Mouse (Mus musculus) heart, embryonic 14.5 days (tissue): Measurements from ENCODE around the gene Nectin2. TPM values are rescaled to one million over a fixed set of nuclear protein-coding genes. Genes with fewer than 3 reads are reported as not detected.

Experiments
- ATAC-seq: fragments of 200-750 bp; cut with Nextera tagmentation; 2 replicates; pipeline ENCODE4 v1.8.0; 2017; ENCODE audit warnings: low read depth, moderate TSS enrichment; ENCODE audit not compliant: insufficient number of reproducible peaks, insufficient read depth, low FRiP score
- H3K27ac ChIP-seq, 2 experiments: fragments of 200-500 bp in 1 of 2; fragments of 300-500 bp in 1 of 2; sonication (generic) in 1 of 2; replicated peaks in 1 of 2; 2 replicates each; pipeline ENCODE4 v1.5.1; 2012 to 2014; ENCODE audit warnings: low read depth in 2 of 2, low read length in 2 of 2, control low read depth in 1 of 2, mild to moderate bottlenecking in 1 of 2, mixed read lengths in 1 of 2; ENCODE audit not compliant: control insufficient read depth in 1 of 2, insufficient read depth in 1 of 2
- H3K27me3 ChIP-seq: fragments of 300-500 bp; sonication (generic); 2 replicates; pipeline ENCODE4 v1.6.1; 2014; ENCODE audit warnings: mild to moderate bottlenecking, low read length, control low read depth; ENCODE audit not compliant: control insufficient read depth, insufficient read depth
- H3K36me3 ChIP-seq: fragments of 300-500 bp; sonication (generic); 2 replicates; pipeline ENCODE4 v1.6.1; 2014; ENCODE audit warnings: mild to moderate bottlenecking, control low read depth, low read length, mixed read lengths; ENCODE audit not compliant: control insufficient read depth, insufficient read depth
- H3K4me1 ChIP-seq, 2 experiments: fragments of 200-500 bp in 1 of 2; fragments of 300-500 bp in 1 of 2; sonication (generic) in 1 of 2; 2 replicates each; pipeline ENCODE4 v1.6.1; 2012 to 2014; ENCODE audit warnings: low read length in 2 of 2, control low read depth in 1 of 2, mixed read lengths in 1 of 2; ENCODE audit not compliant: control insufficient read depth in 2 of 2, insufficient read depth in 2 of 2
- H3K4me2 ChIP-seq: fragments of 300-500 bp; sonication (generic); 2 replicates; pipeline ENCODE4 v1.6.1; 2014; ENCODE audit warnings: mild to moderate bottlenecking, low read length
- H3K4me3 ChIP-seq, 2 experiments: fragments of 200-500 bp in 1 of 2; fragments of 300-500 bp in 1 of 2; sonication (generic) in 1 of 2; 2 replicates each; pipeline ENCODE4 v1.5.1; 2012 to 2014; ENCODE audit warnings: low read length in 2 of 2, mild to moderate bottlenecking in 2 of 2, control low read depth in 1 of 2, low read depth in 1 of 2, moderate library complexity in 1 of 2; ENCODE audit not compliant: control insufficient read depth in 1 of 2, insufficient read depth in 1 of 2
- H3K9ac ChIP-seq: fragments of 300-500 bp; sonication (generic); 2 replicates; pipeline ENCODE4 v1.6.1; 2014; ENCODE audit warnings: mild to moderate bottlenecking, low read length
- H3K9me3 ChIP-seq: fragments of 300-500 bp; sonication (generic); 2 replicates; pipeline ENCODE4 v1.6.1; 2016; ENCODE audit warnings: low read length, control low read depth; ENCODE audit not compliant: control insufficient read depth
- WGBS: fragments of 180-500 bp; shearing (Covaris S2); extraction: QIAGEN DNeasy Blood & Tissue Kit; methylation state at CpG from one replicate; pipeline ENCODE4 v1.1.7; 2014; 5-methylcytosine and 5-hydroxymethylcytosine counted together
- polyA plus RNA-seq: library from polyadenylated mRNA; unstranded; fragments of >200 nt; fragmentation: Nextera tagmentation; extraction: Ambion mirVana; gene quantifications from 2 replicates; pipeline ENCODE4 v1.2.1, GENCODE M21; 2014

Nectin2 gene
- polyA plus RNA-seq, 1 experiment from 2014 or later = 68.4 TPM

DNA sequence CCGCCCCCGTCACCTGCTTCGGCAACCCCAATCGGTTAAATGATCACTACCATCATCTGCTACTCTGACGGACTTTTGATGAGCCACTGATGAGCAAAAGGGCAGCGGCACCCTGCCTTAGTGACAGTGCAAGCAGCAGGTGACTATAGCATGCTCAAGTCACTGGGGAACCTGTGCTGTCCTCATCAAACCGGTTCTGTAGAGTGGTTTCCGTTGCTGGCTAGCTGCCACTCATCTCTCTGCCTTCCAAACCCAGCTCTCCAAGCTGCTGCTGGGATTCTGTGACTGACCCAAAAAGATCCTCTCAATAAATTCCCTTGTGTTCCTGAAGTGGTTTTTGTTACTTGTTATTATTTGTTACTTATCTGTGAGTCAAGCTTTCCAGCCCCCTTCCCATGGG is 28.4 kb upstream of the Nectin2 start:
- H3K27ac ChIP-seq = no peak overlapping the region
- no peaks in the 10 kb centered on the region for H3K4me1 ChIP-seq
- H3K9me3 ChIP-seq = no peaks in the 10 kb centered on the region
- H3K9ac ChIP-seq = no peak overlapping the region
- H3K4me2 ChIP-seq = no peak overlapping the region
- H3K27me3 ChIP-seq = no peaks in the 10 kb centered on the region
- no peak for ATAC-seq
- H3K36me3 ChIP-seq = no peaks in the 10 kb centered on the region
- WGBS = 76% methylated on average over 8 of the region's 8 CpGs
- H3K4me3 ChIP-seq = no peak overlapping the region

DNA sequence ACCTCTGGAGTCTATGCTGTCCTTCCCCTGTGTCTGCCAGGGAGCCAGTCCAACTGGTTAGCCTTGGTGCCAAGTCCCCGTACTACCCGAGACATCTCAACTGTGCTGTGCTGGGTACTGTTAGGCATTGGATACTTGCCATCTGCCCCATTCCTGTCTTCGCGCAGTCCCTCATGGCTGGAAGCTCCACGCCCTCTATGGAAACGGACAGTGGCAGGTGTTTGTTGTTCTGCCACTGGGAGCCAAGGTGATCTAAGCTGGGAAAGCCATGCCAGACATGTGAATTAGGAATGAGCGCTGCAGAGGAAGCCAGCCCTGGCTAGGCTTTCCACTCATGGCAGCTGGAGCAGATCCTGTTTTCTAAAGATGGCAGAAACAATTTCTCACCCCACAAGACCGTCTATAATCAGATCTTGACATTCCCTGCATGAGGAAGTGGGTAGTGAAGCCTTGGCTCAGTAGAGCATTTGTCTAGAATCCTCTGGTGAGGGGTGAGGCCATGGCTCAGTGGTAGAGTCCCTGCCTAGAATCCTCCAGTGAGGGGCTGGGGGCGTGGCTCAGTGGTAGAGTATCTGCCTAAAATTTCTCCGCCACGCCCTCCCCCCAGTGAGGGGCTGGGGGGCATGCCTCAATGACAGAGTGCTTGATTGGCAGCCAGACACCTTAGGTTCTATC is 26.9 kb upstream of the Nectin2 start:
- 82% methylated on average over 11 of the region's 11 CpGs for WGBS
- H3K27ac ChIP-seq = no peak overlapping the region
- no peak overlapping the region for H3K4me3 ChIP-seq
- no peaks in the 10 kb centered on the region for H3K36me3 ChIP-seq
- no peaks in the 10 kb centered on the region for H3K27me3 ChIP-seq
- H3K4me1 ChIP-seq = no peaks in the 10 kb centered on the region
- no peaks in the 10 kb centered on the region for H3K9me3 ChIP-seq
- ATAC-seq = no peak
- H3K9ac ChIP-seq = no peak overlapping the region
- H3K4me2 ChIP-seq = no peak overlapping the region

- Histone ChIP-seq H3K4me3 (no peak overlapping the region), H3K9ac (no peak overlapping the region), H3K4me1 (peaks cover 17 to 30% of the 10 kb centered on the region in 2 experiments), H3K36me3 (peaks cover 12% of the 10 kb centered on the region), H3K4me2 (no peak overlapping the region), H3K9me3 (no peaks in the 10 kb centered on the region), H3K27ac (no peak overlapping the region), H3K27me3 (no peaks in the 10 kb centered on the region)
- no peak for ATAC-seq
- 59% methylated on average over 4 of the region's 4 CpGs for WGBS
These were observed 21.4 kb upstream of the Nectin2 start for GRCm38 (mm10) chr7:19771682-19772081.

GRCm38 (mm10) chr7:19770984-19771391 is 20.7 kb upstream of the Nectin2 start, which contains the start of gene Bcam:
Gene Bcam (minus strand): TSS chr7:19771016.
- ATAC-seq = no peak
- Histone ChIP-seq H3K27me3 (no peaks in the 10 kb centered on the region), H3K36me3 (peaks cover 19% of the 10 kb centered on the region), H3K4me3 (peak within 1 kb of the TSS; percentile 52 to 72), H3K27ac (peak within 1 kb of the TSS; percentile 58 to 69), H3K9me3 (no peaks in the 10 kb centered on the region), H3K4me2 (peak within 1 kb of the TSS; percentile 90), H3K9ac (peak within 1 kb of the TSS; percentile 79), H3K4me1 (peaks cover 17 to 30% of the 10 kb centered on the region in 2 experiments)
- WGBS = 3% methylated on average over 9 of the region's 9 CpGs

DNA sequence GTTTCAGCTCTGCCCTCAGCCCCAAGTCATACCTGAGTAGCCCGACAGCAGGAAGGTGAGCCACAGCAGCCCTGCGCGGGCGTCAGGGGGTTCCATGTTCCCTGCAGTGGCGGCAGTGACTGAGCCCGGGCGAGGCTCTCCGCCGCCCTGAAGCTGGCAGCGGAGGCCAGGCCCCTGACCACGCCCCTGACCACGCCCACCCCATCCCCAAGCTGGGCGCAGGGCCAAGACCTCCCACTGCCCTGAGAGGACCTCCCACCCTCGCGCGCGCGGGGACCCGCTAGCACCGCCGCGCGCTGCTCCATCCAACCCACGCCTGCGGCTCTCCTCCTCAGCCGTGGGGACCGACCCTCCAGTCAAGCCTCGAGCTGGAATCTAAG is 20.1 kb upstream of the Nectin2 start:
- Histone ChIP-seq H3K9ac (peak overlapping the region; percentile 79), H3K27me3 (no peaks in the 10 kb centered on the region), H3K27ac (peak overlapping the region; percentile 58 to 69), H3K36me3 (peaks cover 25% of the 10 kb centered on the region), H3K4me3 (peak overlapping the region; percentile 52 to 72), H3K4me1 (peaks cover 17 to 30% of the 10 kb centered on the region in 2 experiments), H3K4me2 (peak overlapping the region; percentile 90), H3K9me3 (no peaks in the 10 kb centered on the region)
- ATAC-seq = peak; percentile 78
- whole genome bisulfite sequencing = under 1% methylated on average over 28 of the region's 28 CpGs

- H3K4me3 ChIP-seq = peak overlapping the region; percentile 52 to 72
- no peaks in the 10 kb centered on the region for H3K27me3 ChIP-seq
- H3K36me3 ChIP-seq = peaks cover 32% of the 10 kb centered on the region
- peaks cover 17 to 30% of the 10 kb centered on the region in 2 experiments for H3K4me1 ChIP-seq
- 7% methylated on average over 16 of the region's 16 CpGs for WGBS
- H3K27ac ChIP-seq = peak overlapping the region; percentile 58 to 69
- H3K9me3 ChIP-seq = no peaks in the 10 kb centered on the region
- peak overlapping the region; percentile 79 for H3K9ac ChIP-seq
- peak; percentile 1; the same call in 1 of the 2 replicates for ATAC-seq
- peak overlapping the region; percentile 90 for H3K4me2 ChIP-seq
These were observed 19.4 kb upstream of the Nectin2 start for GRCm38 (mm10) chr7:19769434-19770374.

DNA sequence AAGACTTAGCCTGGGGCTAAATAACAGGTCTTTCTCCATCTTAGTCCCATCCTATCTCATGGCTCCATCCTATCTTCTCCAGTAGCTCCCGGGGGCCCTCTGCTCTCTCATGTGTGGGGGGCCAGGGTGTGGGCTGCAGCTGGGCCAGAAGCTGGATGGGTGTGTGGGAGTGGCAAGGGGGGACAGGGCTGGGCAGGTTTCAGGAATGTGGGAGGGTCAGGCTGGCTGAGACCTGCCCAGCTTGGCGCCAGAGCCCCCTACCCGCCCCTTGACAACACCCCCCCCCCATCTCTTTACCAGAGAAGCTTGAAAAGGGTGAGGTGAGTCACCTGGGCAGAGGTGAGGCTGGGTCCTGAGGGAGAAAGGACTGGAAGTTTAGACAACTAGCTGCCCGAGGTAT is 18.7 kb upstream of the Nectin2 start:
- peak overlapping the region; percentile 79 for H3K9ac ChIP-seq
- H3K4me1 ChIP-seq = peaks cover 17 to 30% of the 10 kb centered on the region in 2 experiments
- peak overlapping the region; percentile 30 to 69 for H3K27ac ChIP-seq
- peak overlapping the region; percentile 90 for H3K4me2 ChIP-seq
- H3K36me3 ChIP-seq = peaks cover 39% of the 10 kb centered on the region
- no peak for ATAC-seq
- 13% methylated on average over 4 of the region's 4 CpGs for WGBS
- H3K9me3 ChIP-seq = no peaks in the 10 kb centered on the region
- H3K27me3 ChIP-seq = no peaks in the 10 kb centered on the region
- H3K4me3 ChIP-seq = peak overlapping the region; percentile 52 to 72
